Mouse (Mus musculus) G1E (cell line): Measurements from ENCODE around the gene Defb22.
A peak's percentile ranks its signal among the peaks of the same experiment; 100 is the strongest.

ENCODE experiments used
- CTCF ChIP-seq: IDR thresholded peaks from 2 replicates; pipeline ENCODE4 v1.5.1; 2012; ENCODE audit warnings: low read depth, low read length, inconsistent platforms, mixed read lengths
- GATA1 ChIP-seq: IDR thresholded peaks from 2 replicates; pipeline ENCODE4 v1.6.1; 2012; ENCODE audit warnings: borderline replicate concordance, low read length, inconsistent platforms, mixed read lengths
- GATA2 ChIP-seq: IDR thresholded peaks from 2 replicates; pipeline ENCODE4 v1.6.1; 2012; ENCODE audit warnings: low read depth, low read length, inconsistent platforms, borderline replicate concordance
- POLR2AphosphoS5 ChIP-seq: IDR thresholded peaks from 2 replicates; pipeline ENCODE4 v1.6.1; 2012; ENCODE audit warnings: low read depth, low read length, inconsistent platforms; ENCODE audit not compliant: insufficient replicate concordance
- TAL1 ChIP-seq: conservative IDR thresholded peaks from 2 replicates; pipeline ENCODE4 v1.6.1; 2012; ENCODE audit warnings: low read depth, low read length, inconsistent platforms, mixed read lengths

DNA sequence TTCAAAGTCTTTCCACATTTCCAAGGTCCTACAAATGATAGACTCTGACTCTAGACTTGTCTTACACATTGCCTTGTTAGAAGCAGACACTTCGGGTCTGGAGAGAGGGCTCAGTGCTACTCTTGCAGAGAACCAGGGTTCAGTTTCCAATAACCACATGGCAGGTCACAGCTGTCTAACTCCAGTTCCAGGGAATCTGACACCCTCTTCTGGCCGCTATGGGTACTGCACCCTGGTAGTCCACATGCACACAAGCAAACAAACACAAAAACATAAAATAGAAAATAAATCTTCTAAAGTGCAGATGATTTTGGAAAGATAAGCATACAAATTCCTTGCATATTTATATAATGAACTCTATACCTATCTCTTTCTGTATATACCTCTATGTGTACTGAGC lies 2.9 kb downstream of the Defb22 start:
- peak; percentile 33; the same call in 1 of the 2 replicates for TF ChIP-seq CTCF
- no peak for TF ChIP-seq TAL1
- no peak for TF ChIP-seq POLR2AphosphoS5
- TF ChIP-seq GATA1: no peak
- TF ChIP-seq GATA2: no peak
